Mouse (Mus musculus) ovary, adult 10 weeks (tissue): ENCODE data around the gene Maf. TPM values are rescaled to one million over a fixed set of nuclear protein-coding genes. Genes with fewer than 3 reads are reported as not detected.

Experiments
- polyA plus RNA-seq: library from polyadenylated mRNA; stranded (reverse); fragments of 350-450 nt; fragmentation: Illumina TruSeq; extraction: RNeasy Lipid Tissue Mini Kit (QIAGEN cat#74804); gene quantifications from one replicate; pipeline ENCODE4 v1.2.3, GENCODE M21; 2014

Maf gene
- polyA plus RNA-seq, result 94.5 TPM

GRCm38 (mm10) chr8:115707731-115708590 lies at the start of gene Maf:
TSS of gene Maf (minus strand) at chr8:115707794.

